Comparison of ENCODE assay signal across 20 mouse cellular contexts in genomic region chr9:69705071-69705470, GRCm38 (mm10). TPM values are rescaled to one million over a fixed set of nuclear protein-coding genes. Genes with fewer than 3 reads are reported as not detected.
"Had no signal": no experiment of that assay in that cellular context is flagged by ENCODE, and none has a peak within 500 bp of the region (broad histone marks: within the 10 kb centered on the region; RNA-seq: fewer than 3 reads in every experiment).

No protein-coding gene starts in this region.

- H3K36me3 ChIP-seq: kidney, embryonic 15.5 days; limb, embryonic 10.5 days; liver, embryonic 15.5 days; midbrain, embryonic 10.5 days; neural tube, embryonic 15.5 days had no signal

- H3K9me3 ChIP-seq: kidney, embryonic 15.5 days; limb, embryonic 10.5 days; liver, embryonic 15.5 days; neural tube, embryonic 15.5 days had no signal

- H3K9ac ChIP-seq: kidney, embryonic 15.5 days; liver, embryonic 15.5 days; neural tube, embryonic 15.5 days had no signal

- DNase-seq: kidney, adult 18-20 months; kidney, postnatal 25 days; lung, adult 2 months; lung, postnatal 36 days; midbrain, embryonic 14.5 days; right cerebral cortex, postnatal 4 days; thymus, postnatal 36 days had no signal

- ATAC-seq: lung, postnatal 0 days had no signal

- H3K27ac ChIP-seq: kidney, embryonic 15.5 days; left cerebral cortex, adult 2 months; limb, embryonic 10.5 days; liver, embryonic 15.5 days; midbrain, embryonic 10.5 days; neural tube, embryonic 15.5 days had no signal

- H3K4me2 ChIP-seq: kidney, embryonic 15.5 days; liver, embryonic 11.5 days; liver, embryonic 15.5 days; neural tube, embryonic 15.5 days had no signal

- H3K4me3 ChIP-seq: kidney, embryonic 15.5 days; left cerebral cortex, adult 2 months; limb, embryonic 10.5 days; liver, embryonic 15.5 days; midbrain, embryonic 10.5 days; myocyte; neural tube, embryonic 15.5 days had no signal

- H3K27me3 ChIP-seq: liver, embryonic 15.5 days; neural tube, embryonic 15.5 days had no signal

- H3K4me1 ChIP-seq: kidney, embryonic 15.5 days; liver, embryonic 15.5 days; neural tube, embryonic 15.5 days had no signal

RNA-seq across cellular contexts. Expression of gene Foxb1, which starts 55.7 kb away (rescaled TPM):
- total RNA-seq: layer of hippocampus, postnatal 25 days; left cerebral cortex, adult 2 months; left cerebral cortex, postnatal 14 days; megakaryocyte progenitor cell, adult 5-6 weeks had no signal
- polyA plus RNA-seq: liver, embryonic 11.5 days; liver, embryonic 15.5 days; lung, adult 2 months; lung, postnatal 0 days; myocyte; stomach, embryonic 16.5 days had no signal
